Mouse (Mus musculus): ENCODE measurements around the gene Tas2r120.
A peak's percentile ranks its signal among the peaks of the same experiment; 100 is the strongest.
"Not testable (repeated sequence)": the region's sequence is repeated elsewhere in the genome, so short reads cannot be mapped to it uniquely, and the experiment has no call there.

Tas2r120 gene

GRCm38 (mm10) chr6:132656653-132657052 is at the start of gene Tas2r120:
Gene Tas2r120 (plus strand): TSS chr6:132656953.
- DNase-seq (ENCODE audit: low spot score): no peak

DNA sequence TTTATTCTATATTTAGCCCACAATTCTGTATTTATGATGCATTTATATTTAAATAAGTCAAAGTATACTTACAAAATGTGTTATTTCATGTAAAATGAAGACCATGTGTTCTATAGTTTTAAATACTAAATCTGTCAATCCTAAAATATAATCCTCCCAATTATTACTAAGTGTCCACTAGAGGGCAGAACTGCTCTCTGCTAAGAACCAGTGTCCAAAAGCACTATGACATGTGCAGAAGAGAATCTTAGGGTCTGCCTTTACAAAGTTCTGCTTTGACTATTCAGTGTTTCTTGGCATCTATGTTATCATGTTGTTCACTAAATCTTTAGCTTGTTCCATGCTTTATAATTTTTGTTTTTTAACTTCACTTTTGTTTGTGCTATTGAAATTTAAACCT is 7.4 kb upstream of the Tas2r120 start:
- DNase-seq (ENCODE audit: low spot score): peak; percentile 1

GRCm38 (mm10) chr6:132651426-132651825 is 5.3 kb upstream of the Tas2r120 start, which contains the start of gene A630073D07Rik:
Gene A630073D07Rik (minus strand): TSS chr6:132651526.
- DNase-seq (ENCODE audit: low spot score): no peak

- not testable (repeated sequence) for DNase-seq (ENCODE audit: low spot score)
Measured at GRCm38 (mm10) chr6:132691596-132691995, 34.8 kb downstream of the Tas2r120 start.

- no peak for DNase-seq (ENCODE audit: low spot score)
Measured at GRCm38 (mm10) chr6:132700907-132701306, 44.2 kb downstream of the Tas2r120 start, which contains the start of gene Tas2r121. Gene Tas2r121 (minus strand): TSS chr6:132701007.

Measured in c-Kit-positive CD71-positive TER-119-positive erythroid progenitor cells, embryonic 14.5 days (primary cell).